Mouse (Mus musculus): ENCODE results near the gene Naa15. TPM values are rescaled to one million over a fixed set of nuclear protein-coding genes. Genes with fewer than 3 reads are reported as not detected.
"Not testable (repeated sequence)": the region's sequence is repeated elsewhere in the genome, so short reads cannot be mapped to it uniquely, and the experiment has no call there.

Naa15 gene
- polyA plus RNA-seq, 1 experiment from 2014 or later, result 57.1 TPM

DNA sequence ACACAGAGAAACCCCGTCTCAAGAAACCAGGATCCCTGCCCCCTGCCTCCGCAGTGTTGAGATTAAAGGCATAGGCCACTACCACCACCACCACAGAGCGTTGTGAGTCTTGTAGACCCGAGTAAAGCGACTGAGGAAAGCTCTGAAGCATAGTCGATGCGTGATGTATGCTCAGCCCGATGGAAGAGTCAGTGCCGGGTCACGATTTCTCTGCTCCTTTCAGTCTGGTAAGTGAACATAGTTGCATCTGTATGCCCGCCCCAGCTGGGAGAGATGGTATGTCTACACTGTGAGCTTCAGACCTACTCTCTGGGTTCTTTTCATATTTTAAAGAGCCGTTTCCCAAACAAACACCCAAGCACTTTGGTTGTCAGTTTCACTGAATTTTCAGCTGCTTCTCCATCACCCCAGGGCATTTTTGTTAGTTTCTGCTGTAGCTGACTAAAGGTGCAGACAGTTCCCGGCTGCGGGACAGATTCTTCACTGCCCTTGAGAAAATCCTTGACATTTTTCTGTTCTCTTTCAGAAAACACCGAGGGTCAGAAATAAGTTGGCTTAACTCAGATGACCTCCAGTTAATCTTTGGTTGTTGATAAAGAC, 17.1 kb upstream of the Naa15 start:
- Histone ChIP-seq H3K4me1 (ENCODE audit: control insufficient read depth, insufficient read depth, low read length) (no peaks in the 10 kb centered on the region), H3K4me2 (replicated peaks; ENCODE audit: low read depth, low read length) (no peak overlapping the region), H3K27me3 (ENCODE audit: control insufficient read depth, insufficient read depth, low read length) (peaks cover 17% of the 10 kb centered on the region; the same call in 1 of the 2 replicates), H3K36me3 (ENCODE audit: control insufficient read depth, insufficient read depth, low read length) (no peaks in the 10 kb centered on the region), H3K27ac (ENCODE audit: low read depth, low read length) (no peak overlapping the region), H3K9me3 (ENCODE audit: control insufficient read depth, low read length) (no peaks in the 10 kb centered on the region), H3K4me3 (ENCODE audit: low read length) (no peak overlapping the region), H3K9ac (ENCODE audit: low read depth, low read length) (no peak overlapping the region)
- WGBS, result 61% methylated on average over 15 of the region's 15 CpGs
- ATAC-seq (ENCODE audit: low FRiP score, low TSS enrichment), result no peak

DNA sequence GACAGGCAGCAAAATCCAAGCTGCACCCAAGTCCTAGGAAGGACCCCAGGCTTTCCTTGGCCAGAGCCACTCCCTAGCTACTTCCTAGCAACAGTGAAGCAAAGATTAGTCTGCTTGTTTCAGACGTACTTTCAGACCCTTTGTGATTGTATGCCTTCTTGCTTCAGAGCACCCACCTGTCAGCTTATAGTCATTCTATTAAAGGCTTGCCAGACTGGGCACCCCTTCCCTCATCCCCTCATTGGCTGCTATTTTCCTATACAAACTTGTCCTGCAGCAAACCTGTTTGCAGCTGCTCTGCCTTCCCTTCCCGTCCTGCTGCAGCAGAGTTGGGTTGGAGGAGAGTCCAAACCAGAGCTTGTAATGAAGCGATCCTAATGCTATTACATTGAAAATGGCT, 16.3 kb upstream of the Naa15 start:
- peaks cover 7% of the 10 kb centered on the region for H3K36me3 ChIP-seq (ENCODE audit: control insufficient read depth, insufficient read depth, low read length)
- H3K27ac ChIP-seq (ENCODE audit: low read depth, low read length), result no peak overlapping the region
- H3K4me2 ChIP-seq (replicated peaks; ENCODE audit: low read depth, low read length), result no peak overlapping the region
- no peak overlapping the region for H3K4me3 ChIP-seq (ENCODE audit: low read length)
- H3K27me3 ChIP-seq (ENCODE audit: control insufficient read depth, insufficient read depth, low read length), result peaks cover 17% of the 10 kb centered on the region; the same call in 1 of the 2 replicates
- ATAC-seq (ENCODE audit: low FRiP score, low TSS enrichment), result no peak
- no peak overlapping the region for H3K9ac ChIP-seq (ENCODE audit: low read depth, low read length)
- H3K9me3 ChIP-seq (ENCODE audit: control insufficient read depth, low read length), result no peaks in the 10 kb centered on the region
- H3K4me1 ChIP-seq (ENCODE audit: control insufficient read depth, insufficient read depth, low read length), result no peaks in the 10 kb centered on the region
- WGBS, result 21% methylated on average over 3 of the region's 3 CpGs

DNA sequence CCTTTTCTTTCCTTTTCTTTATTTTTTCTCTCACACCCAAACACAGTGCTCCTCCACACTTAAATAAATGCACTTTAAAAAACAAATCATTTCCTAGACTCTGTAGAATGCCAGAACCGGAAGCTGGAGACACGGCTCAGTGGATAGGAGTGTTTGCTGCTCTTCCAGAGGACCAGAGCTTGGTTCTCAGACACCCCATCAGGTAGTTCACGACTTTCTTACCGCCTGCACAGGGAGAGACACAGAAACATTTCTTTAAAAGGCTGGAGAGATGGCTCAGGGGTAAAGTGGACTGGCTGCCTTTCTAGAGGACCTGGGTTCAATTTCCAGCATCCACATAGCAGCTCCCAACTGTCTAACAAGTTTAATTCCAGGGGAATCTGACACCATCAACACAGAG, 15.4 kb upstream of the Naa15 start:
- peaks cover 17% of the 10 kb centered on the region; the same call in 1 of the 2 replicates for H3K27me3 ChIP-seq (ENCODE audit: control insufficient read depth, insufficient read depth, low read length)
- H3K27ac ChIP-seq (ENCODE audit: low read depth, low read length), result no peak overlapping the region
- no peak overlapping the region for H3K4me3 ChIP-seq (ENCODE audit: low read length)
- H3K9me3 ChIP-seq (ENCODE audit: control insufficient read depth, low read length), result no peaks in the 10 kb centered on the region
- no peak overlapping the region for H3K9ac ChIP-seq (ENCODE audit: low read depth, low read length)
- H3K4me1 ChIP-seq (ENCODE audit: control insufficient read depth, insufficient read depth, low read length), result no peaks in the 10 kb centered on the region
- H3K4me2 ChIP-seq (replicated peaks; ENCODE audit: low read depth, low read length), result no peak overlapping the region
- 40% methylated on average over 4 of the region's 4 CpGs for WGBS
- H3K36me3 ChIP-seq (ENCODE audit: control insufficient read depth, insufficient read depth, low read length), result peaks cover 9% of the 10 kb centered on the region
- ATAC-seq (ENCODE audit: low FRiP score, low TSS enrichment), result no peak

DNA sequence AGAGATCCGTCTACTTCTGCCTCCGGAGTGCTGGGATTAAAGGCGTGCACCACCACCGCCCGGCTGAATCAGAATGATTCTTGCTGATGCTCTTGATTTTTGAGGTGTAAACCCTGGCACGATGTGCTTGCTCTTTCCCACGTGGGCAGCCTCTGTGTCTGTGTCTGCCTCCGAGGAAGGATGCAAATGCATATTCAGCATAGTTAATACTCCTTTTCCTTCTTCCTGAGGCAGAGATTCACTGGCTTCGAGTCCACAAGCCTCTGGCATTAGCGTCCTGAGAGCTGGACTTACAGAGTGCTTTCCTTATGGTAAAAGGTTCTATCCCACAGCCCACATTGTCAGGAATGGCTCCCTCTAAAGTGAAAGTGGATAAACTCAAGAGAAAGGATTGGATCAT, 14.3 kb upstream of the Naa15 start:
- ATAC-seq (ENCODE audit: low FRiP score, low TSS enrichment), result no peak
- no peaks in the 10 kb centered on the region for H3K4me1 ChIP-seq (ENCODE audit: control insufficient read depth, insufficient read depth, low read length)
- 80% methylated on average over 10 of the region's 10 CpGs for WGBS
- peaks cover 11% of the 10 kb centered on the region; the same call in 1 of the 2 replicates for H3K27me3 ChIP-seq (ENCODE audit: control insufficient read depth, insufficient read depth, low read length)
- H3K36me3 ChIP-seq (ENCODE audit: control insufficient read depth, insufficient read depth, low read length), result peaks cover 18% of the 10 kb centered on the region
- H3K9me3 ChIP-seq (ENCODE audit: control insufficient read depth, low read length), result no peaks in the 10 kb centered on the region
- H3K9ac ChIP-seq (ENCODE audit: low read depth, low read length), result no peak overlapping the region
- no peak overlapping the region for H3K4me3 ChIP-seq (ENCODE audit: low read length)
- H3K27ac ChIP-seq (ENCODE audit: low read depth, low read length), result no peak overlapping the region
- no peak overlapping the region for H3K4me2 ChIP-seq (replicated peaks; ENCODE audit: low read depth, low read length)

DNA sequence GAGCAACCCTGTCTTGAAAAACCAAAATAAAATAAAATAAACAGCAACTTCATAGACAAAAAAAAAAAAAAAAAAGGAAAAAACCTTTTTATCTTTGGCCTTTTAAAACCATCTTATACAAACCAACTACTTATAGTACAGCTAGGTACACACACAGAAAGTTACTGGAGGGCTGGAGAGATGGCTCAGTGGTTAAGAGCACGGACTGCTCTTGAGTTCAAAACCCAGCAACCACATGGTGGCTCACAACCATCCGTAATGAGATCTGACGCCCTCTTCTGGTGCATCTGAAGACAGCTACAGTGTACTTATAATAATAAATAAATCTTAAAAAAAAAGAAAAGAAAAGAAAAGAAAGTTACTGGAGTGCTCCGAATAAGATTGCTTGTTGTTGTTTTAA, 12.9 kb upstream of the Naa15 start:
- H3K9me3 ChIP-seq (ENCODE audit: control insufficient read depth, low read length); H3K27me3 ChIP-seq (ENCODE audit: control insufficient read depth, insufficient read depth, low read length); H3K4me2 ChIP-seq (replicated peaks; ENCODE audit: low read depth, low read length); H3K4me1 ChIP-seq (ENCODE audit: control insufficient read depth, insufficient read depth, low read length); ATAC-seq (ENCODE audit: low FRiP score, low TSS enrichment); H3K27ac ChIP-seq (ENCODE audit: low read depth, low read length); H3K9ac ChIP-seq (ENCODE audit: low read depth, low read length); H3K4me3 ChIP-seq (ENCODE audit: low read length): not testable (repeated sequence)
- 76% methylated on average over 4 of the region's 4 CpGs for WGBS
- peaks cover 30% of the 10 kb centered on the region for H3K36me3 ChIP-seq (ENCODE audit: control insufficient read depth, insufficient read depth, low read length)

DNA sequence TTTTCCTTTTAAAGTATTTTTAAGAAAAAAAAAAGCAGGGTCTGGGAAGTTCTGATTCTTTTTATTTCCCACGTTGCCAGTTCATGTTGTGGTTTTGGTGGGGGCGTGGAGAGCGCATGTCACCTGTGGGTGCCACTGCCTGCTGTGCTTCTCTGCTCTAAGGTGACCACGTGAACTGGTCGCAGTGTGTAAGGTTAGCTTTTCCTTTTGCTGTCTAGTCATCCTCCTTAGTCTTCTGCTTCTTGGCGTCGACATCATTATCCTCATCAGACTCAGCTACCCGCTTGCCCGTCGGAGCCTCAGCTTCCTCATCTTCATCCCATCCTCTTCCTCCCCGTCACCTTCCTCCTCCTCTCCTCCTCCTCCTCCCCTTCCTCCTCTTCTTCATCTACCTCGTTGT, 12.3 kb upstream of the Naa15 start:
- no peak overlapping the region for H3K9ac ChIP-seq (ENCODE audit: low read depth, low read length)
- peaks cover 2% of the 10 kb centered on the region for H3K4me1 ChIP-seq (ENCODE audit: control insufficient read depth, insufficient read depth, low read length)
- no peak overlapping the region for H3K4me2 ChIP-seq (replicated peaks; ENCODE audit: low read depth, low read length)
- H3K9me3 ChIP-seq (ENCODE audit: control insufficient read depth, low read length), result no peaks in the 10 kb centered on the region
- H3K27me3 ChIP-seq (ENCODE audit: control insufficient read depth, insufficient read depth, low read length), result peaks cover 4% of the 10 kb centered on the region; the same call in 1 of the 2 replicates
- no peak for ATAC-seq (ENCODE audit: low FRiP score, low TSS enrichment)
- no peak overlapping the region for H3K27ac ChIP-seq (ENCODE audit: low read depth, low read length)
- WGBS, result 91% methylated on average over 12 of the region's 12 CpGs
- H3K36me3 ChIP-seq (ENCODE audit: control insufficient read depth, insufficient read depth, low read length), result peaks cover 31% of the 10 kb centered on the region
- no peak overlapping the region for H3K4me3 ChIP-seq (ENCODE audit: low read length)

DNA sequence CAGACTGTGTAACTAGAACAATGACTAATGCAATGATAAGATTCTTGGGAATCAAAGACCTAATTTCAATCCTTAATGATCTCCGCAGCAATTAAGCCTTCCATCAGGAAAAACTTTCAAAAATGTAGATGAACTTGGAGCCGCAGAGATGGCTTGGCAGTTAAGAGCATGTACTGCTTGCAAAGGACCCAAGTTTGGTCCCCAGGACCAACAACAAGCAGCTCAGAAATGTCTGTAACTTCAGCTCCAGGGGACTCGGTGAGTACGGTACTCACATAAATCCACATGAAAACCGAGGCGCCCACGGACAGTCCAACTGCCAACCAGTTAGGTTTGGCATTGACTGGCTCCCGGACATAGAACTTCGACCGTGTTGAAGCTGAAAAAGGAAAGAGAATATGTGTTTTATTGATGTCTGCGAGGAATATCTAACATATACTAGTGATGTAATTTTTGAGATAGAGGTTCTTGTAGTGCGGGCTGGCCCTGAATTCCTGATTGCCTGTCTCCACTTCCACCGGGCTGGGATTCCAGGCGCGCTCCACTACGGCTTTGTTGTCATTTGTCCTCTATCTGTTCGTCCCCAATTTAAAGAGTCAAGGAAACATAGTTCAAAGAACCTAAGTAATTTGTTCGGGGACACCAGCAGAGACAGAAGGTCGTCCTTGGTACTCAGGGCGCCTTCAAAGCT, 6.9 kb upstream of the Naa15 start:
- ATAC-seq (ENCODE audit: low FRiP score, low TSS enrichment), result no peak
- H3K36me3 ChIP-seq (ENCODE audit: control insufficient read depth, insufficient read depth, low read length), result peaks cover 30% of the 10 kb centered on the region
- peaks cover 6% of the 10 kb centered on the region for H3K4me1 ChIP-seq (ENCODE audit: control insufficient read depth, insufficient read depth, low read length)
- H3K4me3 ChIP-seq (ENCODE audit: low read length), result peak overlapping the region; percentile 84
- H3K27me3 ChIP-seq (ENCODE audit: control insufficient read depth, insufficient read depth, low read length), result no peaks in the 10 kb centered on the region
- H3K9ac ChIP-seq (ENCODE audit: low read depth, low read length), result peak overlapping the region; percentile 89
- no peaks in the 10 kb centered on the region for H3K9me3 ChIP-seq (ENCODE audit: control insufficient read depth, low read length)
- peak overlapping the region; percentile 48 for H3K4me2 ChIP-seq (replicated peaks; ENCODE audit: low read depth, low read length)
- peak overlapping the region; percentile 97 for H3K27ac ChIP-seq (ENCODE audit: low read depth, low read length)
- 13% methylated on average over 20 of the region's 20 CpGs for WGBS

DNA sequence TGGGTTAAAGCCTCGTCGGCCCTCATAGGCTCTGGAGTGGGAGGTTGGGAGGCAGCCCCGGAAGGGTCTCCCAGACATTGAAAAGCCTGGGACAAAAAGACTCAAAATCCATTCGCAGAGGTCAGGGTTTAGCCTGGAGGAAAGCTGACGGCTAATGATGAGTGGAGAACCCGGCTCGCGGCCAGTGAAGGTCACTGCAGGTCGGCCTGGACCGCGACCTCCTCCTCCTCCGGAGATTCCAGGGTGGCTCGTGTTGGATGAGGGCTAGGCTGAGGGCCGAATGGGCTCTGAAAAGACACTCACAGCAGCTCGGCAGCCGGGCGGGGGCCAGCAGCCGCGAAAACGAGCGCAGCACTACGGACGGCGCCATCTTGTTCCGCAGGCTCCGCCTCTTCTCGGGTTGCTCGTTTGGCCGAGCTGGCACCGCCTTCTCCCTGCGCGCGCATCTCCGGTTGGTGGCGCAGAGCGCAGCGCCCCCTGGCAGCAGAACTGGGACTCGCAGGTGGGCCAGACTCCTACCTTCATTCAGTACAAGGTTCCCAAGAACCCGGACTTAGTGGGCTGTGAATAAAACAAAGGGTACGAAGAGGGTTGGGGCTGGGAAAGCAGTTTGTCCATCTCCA, 6.3 kb upstream of the Naa15 start, which contains the start of gene Ndufc1:
Ndufc1 (minus strand) TSS at position 428 of the 623 bp plus-strand sequence.
- Histone ChIP-seq H3K9me3 (ENCODE audit: control insufficient read depth, low read length) (no peaks in the 10 kb centered on the region), H3K27ac (ENCODE audit: low read depth, low read length) (peak within 1 kb of the TSS; percentile 97), H3K36me3 (ENCODE audit: control insufficient read depth, insufficient read depth, low read length) (peaks cover 24% of the 10 kb centered on the region), H3K4me1 (ENCODE audit: control insufficient read depth, insufficient read depth, low read length) (peaks cover 6% of the 10 kb centered on the region), H3K9ac (ENCODE audit: low read depth, low read length) (peak within 1 kb of the TSS; percentile 89), H3K27me3 (ENCODE audit: control insufficient read depth, insufficient read depth, low read length) (no peaks in the 10 kb centered on the region), H3K4me3 (ENCODE audit: low read length) (peak within 1 kb of the TSS; percentile 84), H3K4me2 (replicated peaks; ENCODE audit: low read depth, low read length) (peak within 1 kb of the TSS; percentile 48)
- peak; percentile 93 for ATAC-seq (ENCODE audit: low FRiP score, low TSS enrichment)
- under 1% methylated on average over 40 of the region's 40 CpGs for WGBS

DNA sequence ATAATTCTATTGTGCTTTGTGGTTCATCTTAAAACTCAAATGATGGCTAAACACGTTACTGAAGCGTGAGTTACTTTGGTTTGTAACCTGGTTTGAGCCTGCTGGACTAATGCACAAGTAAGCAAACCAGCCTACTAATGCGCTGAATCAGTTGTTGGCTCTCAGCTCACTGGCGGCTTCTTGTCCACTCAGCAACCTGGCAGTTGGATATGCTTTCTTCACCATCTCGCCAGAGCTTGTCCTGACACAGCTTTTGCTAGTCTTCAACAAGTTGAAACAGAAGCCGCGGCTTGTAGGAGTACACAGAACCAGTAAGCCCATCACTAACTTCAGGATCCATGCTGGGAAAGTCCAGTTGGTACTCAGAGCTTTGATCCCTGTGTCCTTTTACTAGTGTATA, 2.5 kb upstream of the Naa15 start:
- H3K36me3 ChIP-seq (ENCODE audit: control insufficient read depth, insufficient read depth, low read length), result no peaks in the 10 kb centered on the region
- no peak for ATAC-seq (ENCODE audit: low FRiP score, low TSS enrichment)
- WGBS, result 91% methylated on average over 7 of the region's 7 CpGs

More for the DNA sequence above, 2.5 kb upstream of the Naa15 start:
- Histone ChIP-seq H3K27ac (ENCODE audit: low read depth, low read length) (no peak overlapping the region), H3K9ac (ENCODE audit: low read depth, low read length) (no peak overlapping the region), H3K9me3 (ENCODE audit: control insufficient read depth, low read length) (no peaks in the 10 kb centered on the region), H3K4me2 (replicated peaks; ENCODE audit: low read depth, low read length) (no peak overlapping the region), H3K27me3 (ENCODE audit: control insufficient read depth, insufficient read depth, low read length) (no peaks in the 10 kb centered on the region), H3K4me3 (ENCODE audit: low read length) (no peak overlapping the region), H3K4me1 (ENCODE audit: control insufficient read depth, insufficient read depth, low read length) (peaks cover 13% of the 10 kb centered on the region)
